13 mouse cellular contexts compared by ENCODE assay signal in genomic region chr8:123135806-123136205, GRCm38 (mm10). TPM values are rescaled to one million over a fixed set of nuclear protein-coding genes. Genes with fewer than 3 reads are reported as not detected.
DNase-seq lines count a peak whose midpoint lies in the region; ATAC-seq and TF ChIP-seq lines count a peak whose summit lies in the region.
"Had no signal": no experiment of that assay in that cellular context is flagged by ENCODE, and none has a peak within 500 bp of the region (broad histone marks: within the 10 kb centered on the region; RNA-seq: fewer than 3 reads in every experiment).

No protein-coding gene starts in this region.

- H3K4me2 ChIP-seq in midbrain, embryonic 13.5 days (replicated peaks): peak overlapping the region; percentile 39
- no peak overlapping the region for H3K4me2 ChIP-seq in liver, embryonic 12.5 days
- no peak overlapping the region for H3K4me2 ChIP-seq in heart, embryonic 11.5 days

- ATAC-seq in midbrain, embryonic 13.5 days: no peak; the same call in 1 of the 2 replicates
- no peak for ATAC-seq in liver, embryonic 12.5 days
- ATAC-seq in heart, embryonic 11.5 days (replicated peaks; ENCODE audit: insufficient number of reproducible peaks, low FRiP score, low TSS enrichment): no peak

- WGBS in midbrain, embryonic 13.5 days: 42% methylated on average over 9 of the region's 9 CpGs
- WGBS in liver, embryonic 12.5 days (ENCODE audit: insufficient replicate concordance): 50% methylated on average over 9 of the region's 9 CpGs
- WGBS in thymus, adult 2 months: 83% methylated on average over 9 of the region's 9 CpGs
- WGBS in heart, embryonic 11.5 days (ENCODE audit: insufficient replicate concordance): 47% methylated on average over 9 of the region's 9 CpGs

- peak overlapping the region; percentile 24; the same call in 1 of the 2 replicates for H3K27ac ChIP-seq in gastrocnemius, adult 2 months
- no peak overlapping the region for H3K27ac ChIP-seq in testis, adult 2 months (ENCODE audit: control insufficient read depth, insufficient read depth, low read depth, low read length)
- H3K27ac ChIP-seq in midbrain, embryonic 13.5 days: peak overlapping the region; percentile 83
- no peak overlapping the region for H3K27ac ChIP-seq in liver, embryonic 12.5 days
- no peak overlapping the region for H3K27ac ChIP-seq in thymus, adult 2 months (ENCODE audit: control insufficient read depth, insufficient read depth, low read length)
- H3K27ac ChIP-seq in heart, embryonic 11.5 days (ENCODE audit: low read depth, low read length): no peak overlapping the region

- no peak for DNase-seq in gastrocnemius, adult 2 months
- no peak for DNase-seq in gastrocnemius, postnatal 10 days
- DNase-seq in testis, postnatal 10 days (ENCODE audit: low spot score): no peak
- no peak for DNase-seq in thymus, adult 2 months
- DNase-seq: lung, adult 2 months had no signal

- no peak overlapping the region for H3K4me3 ChIP-seq in gastrocnemius, adult 2 months
- peak overlapping the region; percentile 72 for H3K4me3 ChIP-seq in testis, adult 2 months (ENCODE audit: control insufficient read depth, low read depth, low read length)
- 0 out of 2 replicates have a peak overlapping the region, but pooled peaks have one; percentile 3 for H3K4me3 ChIP-seq in midbrain, embryonic 13.5 days (replicated peaks)
- no peak overlapping the region for H3K4me3 ChIP-seq in liver, embryonic 12.5 days
- H3K4me3 ChIP-seq in thymus, adult 2 months (ENCODE audit: control insufficient read depth, insufficient read depth, low read length): no peak overlapping the region
- no peak overlapping the region for H3K4me3 ChIP-seq in heart, embryonic 11.5 days (ENCODE audit: low read depth, low read length)

- peak overlapping the region; percentile 28; the same call in 1 of the 2 replicates for H3K9ac ChIP-seq in midbrain, embryonic 13.5 days (replicated peaks)
- H3K9ac ChIP-seq in liver, embryonic 12.5 days: no peak overlapping the region
- H3K9ac ChIP-seq in heart, embryonic 11.5 days (ENCODE audit: low read depth, low read length): no peak overlapping the region

- H3K36me3 ChIP-seq in testis, adult 2 months (ENCODE audit: control insufficient read depth, insufficient read depth, low read length): no peaks in the 10 kb centered on the region
- no peaks in the 10 kb centered on the region for H3K36me3 ChIP-seq in midbrain, embryonic 13.5 days
- H3K36me3 ChIP-seq in liver, embryonic 12.5 days: no peaks in the 10 kb centered on the region; the same call in 1 of the 2 replicates
- H3K36me3 ChIP-seq in thymus, adult 2 months (ENCODE audit: control insufficient read depth, insufficient read depth, low read length): no peaks in the 10 kb centered on the region
- H3K36me3 ChIP-seq in heart, embryonic 11.5 days (ENCODE audit: control insufficient read depth, insufficient read depth, low read length): no peaks in the 10 kb centered on the region

- intact Hi-C loops in gastrocnemius, adult 2 months (cut with DNase I): no loop called here

- TF ChIP-seq POLR2A in testis, adult 2 months (IDR thresholded peaks at IDR 0.05; ENCODE audit: control insufficient read depth, low read depth, low read length): no peak
- TF ChIP-seq POLR2A in thymus, adult 2 months (IDR thresholded peaks at IDR 0.05; ENCODE audit: control insufficient read depth, extremely low read depth, insufficient read depth, low read length, poor library complexity): no peak

- H3K9me3 ChIP-seq in midbrain, embryonic 13.5 days: no peaks in the 10 kb centered on the region
- H3K9me3 ChIP-seq in liver, embryonic 12.5 days (replicated peaks): peaks cover 4% of the 10 kb centered on the region; the same call in 1 of the 2 replicates
- peaks cover 3% of the 10 kb centered on the region; the same call in 1 of the 2 replicates for H3K9me3 ChIP-seq in heart, embryonic 11.5 days (replicated peaks; ENCODE audit: control insufficient read depth, low read length)

- TF ChIP-seq CTCF in gastrocnemius, adult 2 months (IDR thresholded peaks at IDR 0.05): no peak
- no peak for TF ChIP-seq CTCF in testis, adult 2 months (IDR thresholded peaks at IDR 0.05; ENCODE audit: control insufficient read depth, insufficient read depth, insufficient replicate concordance, low read depth, low read length)
- TF ChIP-seq CTCF in thymus, adult 2 months (IDR thresholded peaks at IDR 0.05; ENCODE audit: borderline replicate concordance, control insufficient read depth, extremely low read depth, insufficient read depth, low read length, poor library complexity): no peak

- peaks cover 15% of the 10 kb centered on the region for H3K4me1 ChIP-seq in testis, adult 2 months (ENCODE audit: control insufficient read depth, insufficient read depth, low read length)
- H3K4me1 ChIP-seq in midbrain, embryonic 13.5 days (replicated peaks): peaks cover 31% of the 10 kb centered on the region
- peaks cover 4% of the 10 kb centered on the region; the same call in 1 of the 2 replicates for H3K4me1 ChIP-seq in liver, embryonic 12.5 days
- no peaks in the 10 kb centered on the region for H3K4me1 ChIP-seq in thymus, adult 2 months (replicated peaks; ENCODE audit: control insufficient read depth, insufficient read depth, low read length)
- H3K4me1 ChIP-seq in heart, embryonic 11.5 days (ENCODE audit: control insufficient read depth, insufficient read depth, low read length): peaks cover 18% of the 10 kb centered on the region

- H3K27me3 ChIP-seq in testis, adult 2 months (ENCODE audit: control insufficient read depth, insufficient read depth, low read length): no peaks in the 10 kb centered on the region
- H3K27me3 ChIP-seq in midbrain, embryonic 13.5 days: no peaks in the 10 kb centered on the region
- peaks cover 22% of the 10 kb centered on the region for H3K27me3 ChIP-seq in liver, embryonic 12.5 days (replicated peaks)
- H3K27me3 ChIP-seq in thymus, adult 2 months (ENCODE audit: control insufficient read depth, insufficient read depth, low read length): no peaks in the 10 kb centered on the region
- no peaks in the 10 kb centered on the region for H3K27me3 ChIP-seq in heart, embryonic 11.5 days (ENCODE audit: control insufficient read depth, insufficient read depth, low read length)

RNA-seq across cellular contexts. Expression of gene Cpne7, which starts 18.6 kb away (rescaled TPM):
- total RNA-seq in gastrocnemius, adult 2 months (2021): under 1 TPM; 0.13 to 0.20 TPM
- total RNA-seq in gastrocnemius, postnatal 10 days (2021): under 1 TPM; 0.41 to 0.82 TPM
- polyA plus RNA-seq in testis, adult 2 months (2012; rRNA removed): 1.1 and 1.3 TPM in 2 replicates
- polyA plus RNA-seq in midbrain, embryonic 13.5 days (2015; fragmentation: Nextera tagmentation; extraction: Ambion mirVana): 1.6 and 1.9 TPM in 2 replicates
- polyA plus RNA-seq in liver, embryonic 12.5 days (2016; fragmentation: Nextera tagmentation; extraction: Ambion mirVana): 2.8 and 2.9 TPM in 2 replicates
- 2.1 and 3.1 TPM in 2 replicates for polyA plus RNA-seq in thymus, adult 2 months (2012; rRNA removed)
- 0.27 and 0.31 TPM in 2 replicates for polyA plus RNA-seq in heart, embryonic 11.5 days (2014; fragmentation: Nextera tagmentation; extraction: Ambion mirVana)
- total RNA-seq: granulocyte monocyte progenitor cell, adult 5-6 weeks had no signal

RNA-seq across cellular contexts. Expression of gene Sult5a1, which starts 22.3 kb away (rescaled TPM):
- 1 to 10 TPM; 2.1 to 2.5 TPM for total RNA-seq in gastrocnemius, adult 2 months (2021)
- total RNA-seq in gastrocnemius, postnatal 10 days (2021): 1 to 10 TPM; 5.8 to 6.4 TPM
- 3.8 and 5.2 TPM in 2 replicates for polyA plus RNA-seq in testis, adult 2 months (2012; rRNA removed)
- 0.77 and 1.0 TPM in 2 replicates for polyA plus RNA-seq in midbrain, embryonic 13.5 days (2015; fragmentation: Nextera tagmentation; extraction: Ambion mirVana)
- 1.7 and 2.1 TPM in 2 replicates for polyA plus RNA-seq in liver, embryonic 12.5 days (2016; fragmentation: Nextera tagmentation; extraction: Ambion mirVana)
- 12.4 and 17.5 TPM in 2 replicates for polyA plus RNA-seq in thymus, adult 2 months (2012; rRNA removed)
- 6.6 and 8.1 TPM in 2 replicates for polyA plus RNA-seq in heart, embryonic 11.5 days (2014; fragmentation: Nextera tagmentation; extraction: Ambion mirVana)
- total RNA-seq: common myeloid progenitor, adult 5-6 weeks; granulocyte monocyte progenitor cell, adult 5-6 weeks; megakaryocyte-erythroid progenitor cell, adult 5-6 weeks had no signal

RNA-seq across cellular contexts. Expression of gene Rpl13, which starts 33.7 kb away (rescaled TPM):
- total RNA-seq in gastrocnemius, adult 2 months (2021): 100 to 1,000 TPM; 389 to 466 TPM
- 100 to 1,000 TPM; 676 to 736 TPM for total RNA-seq in gastrocnemius, postnatal 10 days (2021)
- polyA plus RNA-seq in testis, adult 2 months (2012; rRNA removed): 834 and 1,155 TPM in 2 replicates
- 776 and 798 TPM in 2 replicates for polyA plus RNA-seq in midbrain, embryonic 13.5 days (2015; fragmentation: Nextera tagmentation; extraction: Ambion mirVana)
- polyA plus RNA-seq in liver, embryonic 12.5 days (2016; fragmentation: Nextera tagmentation; extraction: Ambion mirVana): 1,452 and 1,476 TPM in 2 replicates
- polyA plus RNA-seq in thymus, adult 2 months (2012; rRNA removed): 3,303 and 3,543 TPM in 2 replicates
- 1,217 and 1,331 TPM in 2 replicates for polyA plus RNA-seq in heart, embryonic 11.5 days (2014; fragmentation: Nextera tagmentation; extraction: Ambion mirVana)

RNA-seq across cellular contexts. Expression of gene Dpep1, which starts 50.2 kb away (rescaled TPM):
- 10 to 100 TPM; 13.6 to 16.7 TPM for total RNA-seq in gastrocnemius, adult 2 months (2021)
- 1 to 10 TPM; 5.1 to 6.6 TPM for total RNA-seq in gastrocnemius, postnatal 10 days (2021)
- polyA plus RNA-seq in testis, adult 2 months (2012; rRNA removed): 9.6 and 10.5 TPM in 2 replicates
- not detected in 2 replicates for polyA plus RNA-seq in midbrain, embryonic 13.5 days (2015; fragmentation: Nextera tagmentation; extraction: Ambion mirVana)
- polyA plus RNA-seq in liver, embryonic 12.5 days (2016; fragmentation: Nextera tagmentation; extraction: Ambion mirVana): 0.20 and 0.33 TPM in 2 replicates
- polyA plus RNA-seq in thymus, adult 2 months (2012; rRNA removed): 4.5 and 13.2 TPM in 2 replicates
- polyA plus RNA-seq in heart, embryonic 11.5 days (2014; fragmentation: Nextera tagmentation; extraction: Ambion mirVana): 1.0 and 1.3 TPM in 2 replicates
- total RNA-seq: common myeloid progenitor, adult 5-6 weeks; granulocyte monocyte progenitor cell, adult 5-6 weeks; left cerebral cortex, postnatal 14 days; megakaryocyte-erythroid progenitor cell, adult 5-6 weeks had no signal

Comparison
In these comparisons a context has a peak if more than half of its experiments do, and no peak if none do; other contexts are left out.
1. H3K27ac ChIP-seq: peak in gastrocnemius, adult 2 months (single experiment) and midbrain, embryonic 13.5 days (single experiment); none in testis, adult 2 months (single experiment), liver, embryonic 12.5 days (single experiment), thymus, adult 2 months (single experiment) and heart, embryonic 11.5 days (single experiment).
2. H3K4me3 ChIP-seq: peak in testis, adult 2 months (single experiment) and midbrain, embryonic 13.5 days (single experiment); none in gastrocnemius, adult 2 months (single experiment), liver, embryonic 12.5 days (single experiment), thymus, adult 2 months (single experiment) and heart, embryonic 11.5 days (single experiment).